Mouse (Mus musculus) testis, adult 2 months (tissue): ENCODE measurements around the gene Itpr1. TPM values are rescaled to one million over a fixed set of nuclear protein-coding genes. Genes with fewer than 3 reads are reported as not detected.
A peak's percentile ranks its signal among the peaks of the same experiment; 100 is the strongest.

Experiments
- H3K27ac ChIP-seq: fragments of 200-500 bp; 2 replicates; pipeline ENCODE4 v1.5.1; 2012; ENCODE audit warnings: low read depth, low read length; ENCODE audit not compliant: control insufficient read depth, insufficient read depth
- H3K27me3 ChIP-seq: fragments of 200-500 bp; 2 replicates; pipeline ENCODE4 v1.6.1; 2012; ENCODE audit warnings: mild to moderate bottlenecking, low read length, moderate library complexity; ENCODE audit not compliant: control insufficient read depth, insufficient read depth
- H3K36me3 ChIP-seq: fragments of 200-500 bp; 2 replicates; pipeline ENCODE4 v1.6.1; 2012; ENCODE audit warnings: mild to moderate bottlenecking, low read length; ENCODE audit not compliant: control insufficient read depth, insufficient read depth
- H3K4me1 ChIP-seq: fragments of 200-500 bp; 2 replicates; pipeline ENCODE4 v1.6.1; 2012; ENCODE audit warnings: low read length; ENCODE audit not compliant: control insufficient read depth, insufficient read depth
- H3K4me3 ChIP-seq: fragments of 200-500 bp; 2 replicates; pipeline ENCODE4 v1.5.1; 2012; ENCODE audit warnings: low read depth, mild to moderate bottlenecking, low read length, moderate library complexity, mixed read lengths; ENCODE audit not compliant: control insufficient read depth
- CTCF ChIP-seq: fragments of 200-500 bp; IDR thresholded peaks from 2 replicates; pipeline ENCODE4 v1.5.1; 2012; ENCODE audit warnings: low read depth, mild to moderate bottlenecking, inconsistent platforms, low read length, moderate library complexity; ENCODE audit not compliant: control insufficient read depth, insufficient read depth, insufficient replicate concordance
- POLR2A ChIP-seq: fragments of 200-500 bp; IDR thresholded peaks from 2 replicates; pipeline ENCODE4 v1.6.1; 2012; ENCODE audit warnings: low read depth, mild to moderate bottlenecking, inconsistent platforms, low read length, moderate library complexity; ENCODE audit not compliant: control insufficient read depth
- polyA plus RNA-seq: library from polyadenylated mRNA; depleted of rRNA; stranded (reverse); fragments of >200 nt; gene quantifications from 2 replicates; pipeline ENCODE4 v1.2.3, GENCODE M21; 2012

The Itpr1 gene
- polyA plus RNA-seq, 1 experiment: 7.3 TPM

- Histone ChIP-seq H3K4me3 (no peak overlapping the region), H3K4me1 (no peaks in the 10 kb centered on the region), H3K27me3 (no peaks in the 10 kb centered on the region), H3K36me3 (no peaks in the 10 kb centered on the region), H3K27ac (no peak overlapping the region)
- TF ChIP-seq POLR2A: no peak
- no peak for TF ChIP-seq CTCF
Measured at GRCm38 (mm10) chr6:108174181-108174580, 38.7 kb upstream of the Itpr1 start.

GRCm38 (mm10) chr6:108179087-108179486 is 33.8 kb upstream of the Itpr1 start:
- TF ChIP-seq CTCF: no peak
- TF ChIP-seq POLR2A: no peak
- no peak overlapping the region for H3K27ac ChIP-seq

GRCm38 (mm10) chr6:108184847-108185684 is 27.8 kb upstream of the Itpr1 start, which contains the start of gene Sumf1:
Gene Sumf1 (minus strand): TSS chr6:108185582.
- no peaks in the 10 kb centered on the region for H3K36me3 ChIP-seq
- H3K4me1 ChIP-seq: peaks cover 3% of the 10 kb centered on the region
- peak within 1 kb of the TSS; percentile 96 for H3K4me3 ChIP-seq
- no peak for TF ChIP-seq CTCF
- TF ChIP-seq POLR2A: peak; percentile 56
- H3K27me3 ChIP-seq: no peaks in the 10 kb centered on the region
- H3K27ac ChIP-seq: peak within 1 kb of the TSS; percentile 75

More at GRCm38 (mm10) chr6:108179087-108179486, 33.8 kb upstream of the Itpr1 start:
- Histone ChIP-seq H3K4me3 (no peak overlapping the region), H3K36me3 (no peaks in the 10 kb centered on the region), H3K27me3 (no peaks in the 10 kb centered on the region), H3K4me1 (no peaks in the 10 kb centered on the region)

- H3K27ac ChIP-seq: no peak overlapping the region
- peak overlapping the region; percentile 96 for H3K4me3 ChIP-seq
- no peaks in the 10 kb centered on the region for H3K36me3 ChIP-seq
- H3K4me1 ChIP-seq: peaks cover 3% of the 10 kb centered on the region
- no peaks in the 10 kb centered on the region for H3K27me3 ChIP-seq
- TF ChIP-seq CTCF (no peak), POLR2A (no peak)
Measured at GRCm38 (mm10) chr6:108185685-108186009, 27.2 kb upstream of the Itpr1 start.

- H3K4me1 ChIP-seq: no peaks in the 10 kb centered on the region
- H3K36me3 ChIP-seq: no peaks in the 10 kb centered on the region
- H3K27me3 ChIP-seq: no peaks in the 10 kb centered on the region
- TF ChIP-seq CTCF (no peak), POLR2A (no peak)
- H3K27ac ChIP-seq: no peak overlapping the region
- no peak overlapping the region for H3K4me3 ChIP-seq
Measured at GRCm38 (mm10) chr6:108190690-108191089, 22.2 kb upstream of the Itpr1 start.

GRCm38 (mm10) chr6:108192632-108193031 is 20.3 kb upstream of the Itpr1 start:
- Histone ChIP-seq H3K27ac (no peak overlapping the region), H3K27me3 (no peaks in the 10 kb centered on the region), H3K4me1 (no peaks in the 10 kb centered on the region), H3K4me3 (no peak overlapping the region), H3K36me3 (no peaks in the 10 kb centered on the region)
- TF ChIP-seq CTCF (no peak), POLR2A (no peak)

- H3K27me3 ChIP-seq: no peaks in the 10 kb centered on the region
- TF ChIP-seq CTCF: no peak
- no peak for TF ChIP-seq POLR2A
- no peak overlapping the region for H3K27ac ChIP-seq
- no peaks in the 10 kb centered on the region for H3K36me3 ChIP-seq
- H3K4me3 ChIP-seq: no peak overlapping the region
- H3K4me1 ChIP-seq: no peaks in the 10 kb centered on the region
Measured at GRCm38 (mm10) chr6:108196665-108197064, 16.2 kb upstream of the Itpr1 start.
